Mouse (Mus musculus): ENCODE measurements around the gene Sash3.

Sash3 gene

DNA sequence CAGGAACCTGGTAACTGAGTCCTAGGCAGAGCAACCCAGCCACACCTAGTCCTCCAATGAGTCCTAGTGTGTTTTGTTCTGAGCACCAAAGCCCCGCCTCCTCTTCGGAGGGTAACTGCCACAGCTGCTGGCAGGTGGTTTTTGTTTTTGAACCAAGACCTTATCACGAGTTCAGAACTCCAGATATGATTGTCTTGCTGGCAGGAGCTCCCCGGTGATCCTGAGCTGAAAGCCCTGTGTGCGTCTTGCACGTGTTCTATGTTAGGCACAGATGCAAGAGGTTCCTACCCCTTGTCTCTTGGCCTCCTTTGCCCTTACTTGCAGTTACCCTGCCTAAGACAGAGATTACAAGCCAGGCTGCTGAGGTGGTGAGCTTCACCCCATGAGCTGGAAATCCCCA is 4.8 kb upstream of the Sash3 start:
- DNase-seq = no peak

DNA sequence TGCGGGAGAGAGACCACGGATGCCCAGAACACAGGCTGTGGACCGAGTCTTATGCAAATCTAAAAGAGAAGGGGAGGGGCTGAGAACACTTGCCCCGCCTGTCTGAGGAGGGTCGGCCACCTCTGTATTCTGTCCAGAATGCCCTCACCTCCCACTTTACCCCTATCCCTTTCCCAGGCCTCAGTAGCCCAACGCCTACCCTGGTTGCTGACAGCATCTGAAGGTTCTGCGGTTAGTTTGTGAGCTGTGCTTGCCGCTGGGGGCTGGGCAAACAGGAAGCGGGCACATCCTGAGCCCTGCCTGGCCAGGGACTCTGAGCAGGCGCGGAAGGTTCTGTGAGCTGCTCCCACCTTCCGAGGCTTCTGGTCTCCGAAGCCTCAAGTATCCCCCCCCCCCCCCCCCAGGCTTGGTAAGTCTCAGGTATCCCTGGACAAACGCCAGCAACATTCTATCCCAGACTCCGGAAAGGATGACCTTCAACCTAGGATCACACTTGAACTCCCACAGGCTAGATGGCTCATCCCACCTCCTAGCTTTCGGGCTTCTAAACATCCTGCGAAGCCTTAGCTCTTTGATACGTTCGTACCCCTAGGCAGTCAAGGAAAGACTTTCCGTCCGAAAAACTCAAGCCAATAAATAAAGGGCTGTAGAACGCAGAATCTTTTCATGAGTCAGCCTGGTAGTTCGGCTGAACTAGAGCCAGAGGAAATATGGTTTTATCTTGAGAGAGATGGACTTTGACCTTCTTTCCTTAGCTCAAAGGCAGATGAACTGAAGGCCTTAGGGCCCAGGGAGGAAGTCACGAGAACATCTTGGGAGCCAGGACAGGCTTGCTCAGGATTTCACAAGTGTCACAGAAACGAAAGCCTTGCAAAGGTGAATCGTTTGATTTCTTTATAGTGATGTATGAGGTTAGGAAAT is 2.6 kb upstream of the Sash3 start:
- DNase-seq = peak; percentile 63 to 69

DNA sequence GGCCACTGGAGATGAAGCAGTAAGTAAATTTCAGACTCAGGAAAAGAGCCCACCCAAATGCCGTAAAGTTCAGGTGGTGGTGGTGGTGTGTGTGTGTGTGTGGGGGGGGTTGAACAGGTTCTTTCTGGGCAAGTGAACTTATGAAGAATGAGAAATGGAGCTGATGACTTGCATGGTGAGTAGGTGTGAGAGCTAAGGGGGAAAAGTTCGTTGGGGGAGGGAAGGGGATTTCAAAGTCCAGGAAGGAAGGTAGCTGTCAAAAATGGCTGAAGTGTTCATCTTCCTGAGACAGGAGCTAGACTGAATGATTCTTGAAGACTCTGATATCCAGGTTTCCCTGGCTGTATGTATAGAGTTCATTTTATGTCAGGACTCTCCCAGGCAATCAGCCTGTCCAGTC is 990 bp downstream of the Sash3 start:
- DNase-seq = no peak

DNA sequence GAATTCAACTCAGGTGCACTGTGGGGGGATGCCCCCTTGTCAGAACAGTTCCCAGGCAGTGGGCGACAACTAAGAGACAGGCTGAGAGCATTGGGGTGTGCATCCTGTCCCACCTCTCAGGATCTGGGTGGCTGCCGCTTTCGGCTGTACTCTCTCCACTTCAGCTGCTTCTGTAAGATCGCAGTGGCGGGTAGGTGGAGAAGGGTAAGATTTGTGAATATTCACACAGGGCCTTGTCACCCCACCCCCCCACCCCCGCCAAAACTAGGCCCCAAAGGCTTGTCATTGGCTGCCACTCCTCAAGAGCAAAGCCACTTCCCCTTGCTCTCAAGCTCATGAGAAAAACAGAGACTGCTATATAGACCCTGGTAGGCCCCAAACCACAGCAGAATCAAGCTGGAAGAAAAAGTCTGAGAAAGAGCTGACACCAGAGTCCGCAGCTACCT is 1.5 kb downstream of the Sash3 start:
- no peak for DNase-seq

DNA sequence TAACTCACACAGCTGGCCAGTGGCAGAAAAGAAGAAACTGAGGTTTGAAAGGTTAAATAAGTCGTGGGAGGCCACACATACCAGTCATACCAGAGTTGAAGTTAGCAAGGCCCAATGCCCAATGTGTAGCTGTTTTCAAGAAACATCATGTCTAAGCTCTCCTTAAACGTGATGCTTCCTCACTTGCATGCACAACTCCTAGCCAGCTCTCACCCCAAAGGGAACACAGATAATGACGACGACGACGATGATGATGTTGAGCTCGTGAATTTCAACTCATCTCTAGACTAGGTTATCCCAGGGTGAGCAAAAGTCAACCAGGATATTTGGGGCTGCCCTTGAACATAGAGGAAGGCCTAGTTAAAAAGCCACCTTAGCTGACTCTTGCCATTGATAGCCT is 5.9 kb downstream of the Sash3 start:
- DNase-seq = no peak

DNA sequence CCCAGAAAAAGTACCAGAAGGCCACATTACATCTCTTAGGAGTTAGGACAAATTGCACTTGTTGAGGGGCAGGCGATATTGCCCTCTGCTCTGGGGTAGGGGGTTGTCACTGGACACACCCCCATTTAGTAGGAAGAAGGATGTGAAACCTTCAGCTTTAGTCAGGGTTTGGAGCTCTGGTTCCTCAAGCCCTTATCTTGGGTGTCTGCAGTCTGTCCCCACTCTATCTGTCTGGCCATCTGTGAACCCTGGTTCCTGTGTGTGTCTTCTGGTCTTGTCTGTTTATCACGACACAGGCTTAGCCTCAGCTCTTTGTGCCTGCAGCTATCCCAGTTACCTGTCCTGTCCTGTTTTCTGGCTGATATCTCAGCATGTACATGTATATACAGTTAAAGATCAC is 7.2 kb downstream of the Sash3 start:
- peak in 1 of 2 experiments; percentile 27 for DNase-seq

DNA sequence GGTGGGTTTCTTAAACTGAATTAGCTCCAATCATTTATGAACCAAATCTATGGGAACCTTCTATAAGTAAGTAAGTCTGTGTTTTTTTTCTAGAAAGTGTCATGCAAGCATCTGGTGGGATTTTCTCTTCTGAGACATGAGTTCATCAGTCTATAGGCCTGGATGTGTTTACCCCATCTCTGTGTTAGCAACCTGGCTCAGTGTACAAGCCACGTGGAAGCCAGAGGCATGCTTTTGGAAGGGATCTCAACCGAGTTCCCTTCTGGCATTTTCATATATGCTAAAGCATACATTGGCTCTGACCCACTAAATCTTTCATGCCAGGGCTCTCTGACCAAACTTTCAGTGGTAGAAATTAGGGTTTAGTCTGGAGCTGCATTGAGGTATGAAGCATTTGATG is 7.7 kb downstream of the Sash3 start:
- DNase-seq = no peak

DNA sequence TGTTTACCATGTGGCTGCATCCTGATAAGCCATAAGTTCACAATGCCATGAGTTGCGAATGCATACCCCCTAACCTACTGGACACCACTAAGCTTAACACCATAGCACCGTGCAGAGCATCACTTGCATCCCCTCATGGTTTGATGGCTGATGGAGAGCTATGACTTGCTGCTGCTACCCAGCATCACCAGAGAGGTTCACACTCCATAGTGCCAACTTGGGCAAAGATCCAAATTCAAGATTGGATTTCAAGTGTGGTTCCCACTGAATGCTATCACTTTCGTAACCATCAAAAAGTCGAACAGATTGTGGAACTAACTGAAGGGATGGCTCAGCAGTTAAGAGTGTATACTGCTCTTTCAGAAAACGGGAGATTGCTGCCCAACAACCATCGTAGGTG is 9.3 kb downstream of the Sash3 start:
- DNase-seq = no peak

DNA sequence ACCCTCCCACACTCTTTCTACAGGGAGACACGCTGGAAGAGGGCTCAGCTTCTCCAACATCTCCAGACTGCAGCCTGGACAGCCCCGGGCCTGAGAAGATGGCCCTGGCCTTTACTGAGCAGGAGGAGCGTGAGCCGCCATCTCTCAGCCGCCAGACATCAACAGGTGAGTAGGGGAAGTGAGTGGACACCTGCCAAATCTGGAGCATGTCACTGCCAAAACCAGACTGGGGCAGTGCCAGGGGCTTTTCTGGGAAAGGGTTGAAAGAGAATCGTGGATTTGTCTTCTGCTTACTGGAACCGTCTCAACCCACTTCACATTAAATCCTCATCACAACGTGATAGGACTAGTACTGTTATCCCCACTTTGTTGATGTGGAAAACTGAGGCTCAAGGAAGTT is 11.2 kb downstream of the Sash3 start:
- no peak for DNase-seq

DNA sequence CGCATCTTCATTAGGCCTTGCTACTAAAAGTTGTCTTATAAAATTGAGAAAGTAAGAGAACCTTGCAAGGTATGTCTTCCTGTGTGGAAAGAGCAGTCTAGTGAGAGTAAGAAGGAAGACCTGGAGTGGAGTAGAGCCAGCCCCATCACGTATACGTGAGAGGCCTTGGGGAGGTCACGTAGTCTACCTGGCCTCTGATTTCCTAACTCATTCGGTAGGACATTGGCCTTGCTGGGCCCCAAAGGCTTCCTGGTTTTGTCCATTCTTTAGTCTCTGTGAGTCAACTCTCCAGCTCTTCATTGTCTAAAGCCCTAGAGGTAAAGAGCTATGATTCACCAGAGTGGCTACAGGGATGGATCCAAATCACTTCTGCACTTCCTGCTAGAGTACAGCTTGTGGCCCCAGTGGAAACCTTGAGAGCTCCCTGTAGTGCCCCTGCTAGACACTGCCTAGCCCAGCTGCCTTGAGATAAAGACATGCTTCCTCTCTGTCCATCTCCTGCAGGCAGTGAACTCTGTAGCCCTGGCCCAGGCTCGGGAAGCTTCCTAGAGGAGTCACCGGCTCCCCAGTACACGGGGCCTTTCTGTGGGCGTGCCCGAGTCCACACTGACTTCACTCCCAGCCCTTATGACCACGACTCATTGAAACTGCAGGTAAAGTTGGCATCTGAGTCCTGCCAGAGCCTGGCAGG is 12.1 kb downstream of the Sash3 start:
- DNase-seq = no peak

DNA sequence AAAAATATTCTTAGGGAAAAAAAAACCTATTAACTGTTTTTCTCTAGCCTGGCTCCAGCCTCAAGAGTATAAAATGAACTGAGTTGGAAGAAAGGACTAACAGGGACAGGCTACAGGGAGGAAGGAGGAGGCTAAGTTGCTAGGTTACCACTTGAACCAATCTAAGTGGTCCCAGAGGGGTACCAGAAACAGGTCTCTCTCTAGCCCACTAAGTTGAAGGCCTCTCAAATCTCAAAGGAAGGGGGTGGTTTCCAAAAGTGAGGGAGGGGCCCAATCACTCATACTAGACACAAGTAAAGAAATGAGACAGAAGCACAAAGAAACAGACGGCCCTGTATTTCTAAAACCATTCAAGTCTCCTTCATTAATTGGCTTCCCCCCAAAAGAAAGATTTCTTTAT is 23.7 kb downstream of the Sash3 start:
- DNase-seq = no peak

DNA sequence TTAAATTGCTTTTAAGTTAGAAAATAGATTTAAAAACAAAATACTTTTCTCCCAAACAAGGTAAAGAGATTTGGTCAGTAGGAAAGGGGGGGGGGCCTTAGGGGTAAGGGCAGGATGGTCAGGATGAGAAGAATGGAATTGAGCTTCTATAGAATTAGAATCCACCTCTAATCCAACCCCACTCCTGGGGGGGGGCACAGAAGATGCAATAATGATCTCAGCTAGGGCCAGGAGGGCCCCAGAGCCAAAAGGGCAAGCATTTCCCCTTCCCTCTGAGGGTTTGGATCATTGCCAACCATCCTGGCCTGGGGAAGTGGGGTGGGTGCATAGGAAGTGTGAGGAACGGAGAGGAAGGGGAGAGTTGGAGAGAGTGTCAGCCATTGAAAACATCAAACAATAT is 24.1 kb downstream of the Sash3 start:
- DNase-seq = no peak

DNA sequence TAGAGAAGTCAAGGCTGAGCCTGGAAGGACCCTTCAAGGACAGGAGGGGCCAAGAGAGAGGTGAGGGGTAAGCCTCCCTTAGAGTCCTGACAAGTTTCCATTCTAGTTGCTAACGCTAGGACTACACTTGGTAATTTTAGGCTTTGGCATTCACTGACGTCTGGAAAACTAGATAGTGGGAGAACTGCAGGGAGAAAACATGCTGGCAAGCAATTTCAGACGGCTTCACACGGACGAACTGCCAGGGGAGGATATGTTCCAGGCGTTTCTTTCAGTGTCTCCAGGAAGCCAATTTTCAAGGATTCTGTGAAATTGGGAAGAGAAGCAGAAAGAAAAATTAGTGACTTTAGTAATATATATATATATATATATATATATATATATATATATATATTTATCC is 35.6 kb downstream of the Sash3 start:
- no peak for DNase-seq

DNA sequence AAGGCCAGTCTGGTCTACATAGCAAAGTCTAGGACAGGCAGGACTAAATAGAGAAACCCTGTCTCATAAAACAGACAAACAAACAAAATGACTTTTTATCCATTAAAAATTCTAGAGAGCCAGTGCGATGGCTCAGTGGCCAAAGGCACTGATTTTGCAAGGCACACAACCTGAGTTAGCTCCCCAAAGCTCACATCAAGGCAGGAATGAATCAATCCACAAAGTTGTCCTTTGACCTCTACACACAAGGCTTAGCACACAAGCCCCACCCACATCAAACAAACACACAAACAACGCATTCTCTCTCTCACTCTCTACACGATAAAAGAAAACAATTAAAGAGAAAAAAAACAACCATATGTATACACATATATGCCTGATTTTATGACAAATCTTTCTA is 38.5 kb downstream of the Sash3 start:
- no peak for DNase-seq

DNA sequence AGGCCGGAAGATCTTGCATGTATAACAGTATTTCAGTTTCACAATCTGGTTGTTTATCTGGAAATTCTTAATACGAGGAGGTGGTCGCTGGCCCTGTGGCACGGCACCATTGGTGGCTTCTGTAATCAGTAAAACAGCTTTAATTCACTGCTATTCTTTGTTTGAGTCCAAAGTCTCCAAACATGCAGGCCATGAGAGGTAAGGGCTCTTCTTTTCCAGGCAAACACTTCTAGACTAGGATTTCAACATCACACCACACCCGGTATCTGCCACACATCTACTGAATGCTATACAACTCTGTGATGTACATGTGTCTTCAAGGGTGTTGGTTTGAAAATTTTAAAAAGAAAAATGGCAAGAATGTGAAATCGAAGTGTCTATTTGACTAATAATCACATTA is 45.0 kb downstream of the Sash3 start:
- no peak for DNase-seq

DNA sequence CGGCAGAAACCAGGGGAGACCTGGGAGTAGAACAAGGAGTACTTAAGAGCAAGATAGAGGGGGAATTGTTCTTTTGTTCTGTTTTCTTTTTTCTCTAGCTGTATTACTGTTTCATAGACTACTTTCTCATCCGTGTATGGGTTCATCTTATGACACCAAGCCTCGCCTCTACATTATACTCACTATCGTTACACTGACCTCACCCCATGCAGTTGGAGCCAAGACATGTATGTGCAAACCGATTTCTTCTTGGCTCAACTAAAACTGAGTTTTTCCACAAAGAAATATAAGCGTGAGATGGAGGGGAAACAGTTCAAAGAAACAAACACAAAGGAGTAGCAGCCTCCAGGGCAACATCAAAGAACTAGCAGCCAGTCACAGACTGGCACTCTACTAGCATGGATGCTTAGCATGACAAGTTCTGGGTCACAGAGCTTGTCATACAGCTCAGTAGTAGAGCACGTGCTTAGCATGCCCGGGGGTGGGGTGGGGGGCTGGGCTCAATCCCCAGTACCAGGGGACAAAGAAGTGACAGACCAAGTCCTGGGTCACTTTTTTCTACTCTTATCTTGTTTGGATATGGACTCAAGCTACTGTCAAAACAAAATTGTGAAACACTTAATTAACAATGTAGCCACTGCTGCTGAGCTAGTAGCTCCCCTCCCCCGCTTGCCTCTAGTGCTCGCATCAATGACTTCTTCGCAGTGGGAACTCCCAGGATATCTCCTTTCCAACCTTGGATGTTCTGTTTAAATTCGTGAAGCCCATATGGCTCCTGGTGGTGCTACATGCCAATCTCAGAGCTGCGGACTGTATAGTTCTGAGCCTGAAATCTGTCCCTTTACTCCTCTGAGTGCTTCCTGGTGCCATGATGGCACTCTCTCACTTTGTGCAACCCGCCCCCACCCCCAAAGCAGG is 47.3 kb downstream of the Sash3 start:
- peak in 1 of 2 experiments; percentile 21 for DNase-seq

DNA sequence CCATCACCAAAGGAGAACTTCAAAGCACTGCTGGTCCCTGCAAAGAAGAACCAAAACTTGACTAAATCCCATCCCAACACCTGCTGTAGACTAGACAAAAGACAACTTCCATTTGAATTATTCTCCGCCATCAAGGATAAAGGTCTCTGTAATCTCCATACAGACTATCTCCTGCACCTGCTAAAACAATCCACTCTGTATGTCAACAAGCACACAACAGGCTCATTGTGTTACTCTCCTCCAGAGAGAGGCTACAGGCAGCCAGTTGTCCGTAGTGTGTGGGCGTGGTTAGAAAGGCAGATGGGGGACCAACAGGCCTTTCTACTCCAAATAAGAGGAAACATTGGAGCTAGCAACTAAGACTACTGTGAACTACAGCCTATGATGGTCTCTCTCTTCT is 51.6 kb downstream of the Sash3 start:
- no peak for DNase-seq

DNA sequence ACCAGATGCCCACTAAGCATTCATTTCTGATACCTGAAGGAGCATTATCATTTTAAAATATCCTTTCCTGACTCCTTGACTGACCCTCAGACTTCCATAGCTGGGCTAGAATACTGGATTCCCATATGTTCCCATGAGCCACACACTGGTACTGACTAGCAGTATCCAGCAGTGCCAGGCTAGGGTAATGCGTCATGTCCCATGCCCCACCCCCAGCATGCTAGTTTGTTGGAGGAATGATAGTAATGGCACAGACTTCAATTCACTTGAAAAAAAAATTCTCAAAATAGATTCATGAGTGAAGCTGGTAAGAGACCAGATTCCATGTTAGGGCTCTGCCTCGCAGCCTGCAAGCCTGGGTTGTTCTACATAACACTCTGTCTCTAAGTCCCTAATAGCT is 52.8 kb downstream of the Sash3 start:
- no peak for DNase-seq

DNA sequence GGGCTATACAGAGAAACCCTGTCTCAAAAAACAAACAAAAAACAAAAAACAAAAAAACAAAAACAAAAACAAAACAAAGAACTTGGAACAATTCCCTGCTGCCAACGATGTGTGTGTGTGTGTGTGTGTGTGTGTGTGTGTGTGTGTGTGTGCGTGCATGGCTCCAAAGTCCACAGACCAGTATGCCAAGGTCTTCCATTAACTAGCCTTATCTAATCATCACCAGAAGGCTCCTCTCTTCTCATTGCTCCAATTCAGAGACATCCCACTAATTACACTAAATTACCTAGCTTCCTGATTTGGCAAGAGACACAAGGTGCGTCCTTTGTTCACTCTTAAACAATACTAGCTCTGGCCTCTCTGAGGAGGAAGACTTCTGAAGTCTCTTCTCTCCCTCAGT is 54.5 kb downstream of the Sash3 start:
- no peak for DNase-seq

DNA sequence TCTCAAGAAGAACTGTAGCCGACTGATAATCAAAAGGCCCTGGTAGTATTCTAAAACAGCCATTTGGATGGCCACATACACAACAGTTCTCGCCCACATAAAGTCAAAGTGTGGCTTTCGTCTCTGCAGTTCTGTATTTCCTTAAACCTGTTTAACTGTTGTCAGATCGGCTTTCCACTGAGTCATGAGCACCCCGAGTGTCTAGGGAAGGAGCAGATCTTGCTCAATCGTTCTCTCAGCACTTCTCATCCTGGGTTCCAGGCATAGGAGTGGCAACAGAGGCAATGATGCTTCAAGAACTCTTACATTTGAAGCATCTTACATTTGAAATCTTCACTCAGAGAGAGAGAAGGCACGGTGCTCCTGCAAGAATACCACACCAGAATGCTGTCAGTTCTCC is 55.7 kb downstream of the Sash3 start:
- no peak for DNase-seq

DNA sequence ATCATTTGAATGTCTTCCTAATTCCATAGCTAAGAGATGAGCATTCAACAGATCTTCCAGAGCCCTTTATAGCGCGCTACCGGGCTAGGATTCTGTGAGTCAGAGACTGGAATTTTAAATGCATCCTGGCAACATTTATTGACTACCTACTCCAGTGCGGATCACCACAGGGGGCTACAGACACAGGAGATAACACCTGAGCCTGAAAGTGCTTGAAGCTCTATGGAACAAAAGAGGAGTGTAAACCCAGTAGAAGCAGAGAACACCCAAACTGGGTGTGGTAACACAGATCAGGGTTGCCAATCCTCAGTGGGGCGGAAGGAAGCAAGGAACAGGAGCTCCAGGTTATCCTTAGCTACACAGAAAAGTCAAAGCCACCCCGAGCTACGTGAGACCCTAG is 56.2 kb downstream of the Sash3 start:
- DNase-seq = no peak

DNA sequence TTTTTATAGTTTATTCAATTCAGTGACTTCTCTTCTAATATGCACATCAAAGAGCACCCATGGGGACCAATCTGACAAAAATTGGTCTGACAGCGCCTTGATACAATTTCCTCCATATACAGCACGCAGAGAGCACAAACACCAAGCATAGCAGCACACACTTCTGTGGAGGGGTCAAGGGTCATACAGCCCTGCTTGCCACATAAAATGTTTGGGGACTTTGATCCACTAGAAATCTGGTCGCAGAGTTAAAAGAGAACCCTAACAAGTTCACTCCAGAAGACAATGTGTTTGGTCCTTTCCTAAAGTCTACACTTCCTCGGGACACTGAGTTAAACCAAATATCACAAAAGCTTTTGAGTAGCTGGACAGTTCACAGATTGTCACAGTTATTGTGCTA is 56.8 kb downstream of the Sash3 start:
- no peak for DNase-seq

DNA sequence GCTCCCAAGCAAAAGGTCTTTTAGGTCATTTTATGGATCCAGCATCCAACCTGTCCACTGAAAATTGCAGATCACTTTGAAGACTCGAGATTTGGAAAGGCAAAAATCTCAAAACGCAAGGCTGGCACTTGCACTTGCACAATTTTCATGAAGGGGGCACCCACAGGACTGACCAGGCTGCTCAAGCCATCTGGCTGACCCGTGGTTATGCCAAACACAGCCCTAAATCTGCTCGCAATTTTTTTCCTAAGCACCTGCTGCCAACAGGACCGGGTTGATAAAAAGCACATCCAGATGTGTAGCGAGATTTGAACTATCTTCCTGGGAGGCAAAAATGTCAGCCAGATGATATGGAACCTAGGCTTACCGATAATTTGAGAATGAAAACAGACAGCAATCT is 57.5 kb downstream of the Sash3 start:
- no peak for DNase-seq
